Mouse (Mus musculus): ENCODE data around the gene Zdhhc25. TPM values are rescaled to one million over a fixed set of nuclear protein-coding genes. Genes with fewer than 3 reads are reported as not detected.

The Zdhhc25 gene
- polyA plus RNA-seq, 1 experiment from 2014 or later, result not detected

- Histone ChIP-seq H3K4me3 (ENCODE audit: inconsistent target) (no peak overlapping the region), H3K27ac (no peak overlapping the region), H3K79me2 (ENCODE audit: inconsistent target) (no peaks in the 10 kb centered on the region), H3K36me3 (ENCODE audit: inconsistent target) (no peaks in the 10 kb centered on the region)
- 87% methylated on average over 17 of the region's 17 CpGs for WGBS (ENCODE audit: missing documents)
These were observed 18.1 kb downstream of the Zdhhc25 start for GRCm38 (mm10) chr15:88618008-88618773.

GRCm38 (mm10) chr15:88620017-88620416 lies 19.9 kb downstream of the Zdhhc25 start:
- Histone ChIP-seq H3K36me3 (ENCODE audit: inconsistent target) (no peaks in the 10 kb centered on the region), H3K79me2 (ENCODE audit: inconsistent target) (no peaks in the 10 kb centered on the region), H3K4me3 (ENCODE audit: inconsistent target) (no peak overlapping the region), H3K27ac (no peak overlapping the region)
- WGBS (ENCODE audit: missing documents), result 65% methylated on average over 2 of the region's 2 CpGs

- Histone ChIP-seq H3K27ac (no peak overlapping the region), H3K36me3 (ENCODE audit: inconsistent target) (no peaks in the 10 kb centered on the region), H3K79me2 (ENCODE audit: inconsistent target) (no peaks in the 10 kb centered on the region), H3K4me3 (ENCODE audit: inconsistent target) (no peak overlapping the region)
- WGBS (ENCODE audit: missing documents), result 96% methylated on average over 2 of the region's 2 CpGs
These were observed 23.8 kb downstream of the Zdhhc25 start for GRCm38 (mm10) chr15:88623891-88624290.

GRCm38 (mm10) chr15:88624874-88625277 lies 24.8 kb downstream of the Zdhhc25 start:
- WGBS (ENCODE audit: missing documents), result 81% methylated on average over 6 of the region's 6 CpGs
- H3K79me2 ChIP-seq (ENCODE audit: inconsistent target), result no peaks in the 10 kb centered on the region
- no peaks in the 10 kb centered on the region for H3K36me3 ChIP-seq (ENCODE audit: inconsistent target)
- H3K27ac ChIP-seq, result no peak overlapping the region
- H3K4me3 ChIP-seq (ENCODE audit: inconsistent target), result no peak overlapping the region

GRCm38 (mm10) chr15:88625303-88626066 lies 25.4 kb downstream of the Zdhhc25 start:
- H3K27ac ChIP-seq, result no peak overlapping the region
- WGBS (ENCODE audit: missing documents), result 83% methylated on average over 3 of the region's 3 CpGs

GRCm38 (mm10) chr15:88626886-88627488 lies 26.9 kb downstream of the Zdhhc25 start:
- 82% methylated on average over 5 of the region's 5 CpGs for WGBS (ENCODE audit: missing documents)

More at GRCm38 (mm10) chr15:88625303-88626066, 25.4 kb downstream of the Zdhhc25 start:
- Histone ChIP-seq H3K4me3 (ENCODE audit: inconsistent target) (no peak overlapping the region), H3K36me3 (ENCODE audit: inconsistent target) (no peaks in the 10 kb centered on the region), H3K79me2 (ENCODE audit: inconsistent target) (no peaks in the 10 kb centered on the region)

GRCm38 (mm10) chr15:88628801-88629356 lies 28.8 kb downstream of the Zdhhc25 start:
- Histone ChIP-seq H3K4me3 (ENCODE audit: inconsistent target) (no peak overlapping the region), H3K79me2 (ENCODE audit: inconsistent target) (no peaks in the 10 kb centered on the region), H3K27ac (no peak overlapping the region), H3K36me3 (ENCODE audit: inconsistent target) (no peaks in the 10 kb centered on the region)
- WGBS (ENCODE audit: missing documents), result 77% methylated on average over 9 of the region's 9 CpGs

More at GRCm38 (mm10) chr15:88626886-88627488, 26.9 kb downstream of the Zdhhc25 start:
- no peaks in the 10 kb centered on the region for H3K79me2 ChIP-seq (ENCODE audit: inconsistent target)
- no peaks in the 10 kb centered on the region for H3K36me3 ChIP-seq (ENCODE audit: inconsistent target)
- no peak overlapping the region for H3K4me3 ChIP-seq (ENCODE audit: inconsistent target)
- H3K27ac ChIP-seq, result no peak overlapping the region

GRCm38 (mm10) chr15:88635205-88635604 lies 35.1 kb downstream of the Zdhhc25 start:
- WGBS (ENCODE audit: missing documents), result 74% methylated on average over 5 of the region's 5 CpGs
- Histone ChIP-seq H3K4me3 (ENCODE audit: inconsistent target) (no peak overlapping the region), H3K36me3 (ENCODE audit: inconsistent target) (no peaks in the 10 kb centered on the region), H3K79me2 (ENCODE audit: inconsistent target) (no peaks in the 10 kb centered on the region), H3K27ac (no peak overlapping the region)

- Histone ChIP-seq H3K36me3 (ENCODE audit: inconsistent target) (no peaks in the 10 kb centered on the region), H3K79me2 (ENCODE audit: inconsistent target) (no peaks in the 10 kb centered on the region), H3K27ac (no peak overlapping the region), H3K4me3 (ENCODE audit: inconsistent target) (no peak overlapping the region)
- WGBS (ENCODE audit: missing documents), result 20% methylated on average over 13 of the region's 13 CpGs
These were observed 50.9 kb downstream of the Zdhhc25 start for GRCm38 (mm10) chr15:88651019-88651418.

Other genes with a start within 250 kb of the Zdhhc25 start
- 24.4 to 27.9 TPM (median 25.9 TPM) in 3 replicates for gene Brd1, start 133.9 kb downstream of the Zdhhc25 start, polyA plus RNA-seq (2018)
- gene Zbed4, start 151.4 kb downstream of the Zdhhc25 start, polyA plus RNA-seq (2018), result 10.9 to 13.5 TPM (median 12.4 TPM) in 3 replicates
- 12.8 to 16.9 TPM (median 14.4 TPM) in 3 replicates for gene Alg12, start 219.0 kb downstream of the Zdhhc25 start, polyA plus RNA-seq (2018)
- 23.5 to 44.3 TPM (median 25.4 TPM) in 3 replicates for gene Creld2, start 219.3 kb downstream of the Zdhhc25 start, polyA plus RNA-seq (2018)

Data from macrophage (primary cell).